Mouse (Mus musculus): ENCODE data around the gene Plk3. TPM values are rescaled to one million over a fixed set of nuclear protein-coding genes. Genes with fewer than 3 reads are reported as not detected.

Gene Plk3
- polyA plus RNA-seq, 1 experiment from 2014 or later, result 19.1 TPM

DNA sequence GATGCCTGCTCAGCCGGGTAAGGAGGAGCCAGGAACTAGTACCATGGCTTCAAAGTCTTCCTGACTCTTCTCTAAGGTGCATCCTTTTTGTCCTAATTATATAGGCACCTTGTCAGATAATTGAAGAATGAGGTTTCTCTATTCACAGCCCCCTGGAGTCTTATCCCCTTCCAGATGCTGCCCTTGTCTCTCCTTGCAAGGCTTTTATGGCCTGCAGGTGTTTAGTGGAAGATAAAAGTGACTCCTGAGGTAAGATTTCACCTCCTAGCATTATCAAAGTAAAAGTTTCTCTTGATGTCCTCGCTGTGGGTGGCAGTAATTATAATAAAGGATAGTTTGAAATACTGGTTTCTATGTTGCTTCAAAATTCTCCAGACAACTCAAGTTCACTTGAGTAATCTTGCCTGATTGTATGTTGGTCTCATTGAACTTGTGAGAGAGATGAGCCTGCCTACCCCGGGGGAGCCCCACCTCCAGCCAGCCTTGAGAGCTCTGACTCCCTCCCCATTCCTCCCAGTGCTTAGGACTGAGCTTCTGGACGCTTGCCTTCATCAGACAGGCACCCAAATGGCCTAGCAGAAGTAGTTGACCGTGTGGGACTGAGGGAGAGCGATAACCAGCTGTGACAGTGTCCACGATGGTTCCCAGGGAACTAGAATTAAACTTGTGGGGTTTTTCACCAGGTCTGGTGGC, 45.7 kb downstream of the Plk3 start:
- peaks cover 5% of the 10 kb centered on the region; the same call in 1 of the 2 replicates for H3K36me3 ChIP-seq (ENCODE audit: control insufficient read depth, insufficient read depth, low read length)
- no peaks in the 10 kb centered on the region for H3K9me3 ChIP-seq (ENCODE audit: control insufficient read depth, low read length)
- H3K4me1 ChIP-seq (ENCODE audit: control insufficient read depth, insufficient read depth, low read length), result no peaks in the 10 kb centered on the region
- WGBS, result 64% methylated on average over 7 of the region's 7 CpGs
- H3K9ac ChIP-seq (replicated peaks; ENCODE audit: low read depth, low read length), result no peak overlapping the region
- H3K27ac ChIP-seq (ENCODE audit: low read depth, low read length), result no peak overlapping the region
- H3K4me2 ChIP-seq (ENCODE audit: low read depth, low read length), result no peak overlapping the region
- H3K4me3 ChIP-seq (ENCODE audit: low read depth, low read length), result no peak overlapping the region
- no peak for ATAC-seq (ENCODE audit: low read depth)
- H3K27me3 ChIP-seq (ENCODE audit: control insufficient read depth, insufficient read depth, low read length), result no peaks in the 10 kb centered on the region

Small RNAs within 50 kb of the gene (microRNA-seq; reads per million reads assigned to microRNA genes)
- not detected for gene Gm22398

Other genes starting within 250 kb of the Plk3 start
- 56.0 and 59.0 TPM in 2 replicates for gene Urod, start 139.6 kb downstream of the Plk3 start, polyA plus RNA-seq (2014; fragmentation: Nextera tagmentation; extraction: Ambion mirVana)
- gene Hectd3, start 138.6 kb downstream of the Plk3 start, polyA plus RNA-seq (2014; fragmentation: Nextera tagmentation; extraction: Ambion mirVana), result 19.3 and 22.6 TPM in 2 replicates
- gene Eif2b3, start 114.6 kb downstream of the Plk3 start, polyA plus RNA-seq (2014; fragmentation: Nextera tagmentation; extraction: Ambion mirVana), result 54.6 and 54.9 TPM in 2 replicates
- 5.6 and 6.4 TPM in 2 replicates for gene Ptch2, start 37.9 kb downstream of the Plk3 start, polyA plus RNA-seq (2014; fragmentation: Nextera tagmentation; extraction: Ambion mirVana)
- 2.7 and 3.9 TPM in 2 replicates for gene Btbd19, start 8.2 kb downstream of the Plk3 start, polyA plus RNA-seq (2014; fragmentation: Nextera tagmentation; extraction: Ambion mirVana)
- not detected in 2 replicates for gene Tctex1d4, start 7.2 kb downstream of the Plk3 start, polyA plus RNA-seq (2014; fragmentation: Nextera tagmentation; extraction: Ambion mirVana)
- 549 and 599 TPM in 2 replicates for gene Rps8, start 22.3 kb upstream of the Plk3 start, polyA plus RNA-seq (2014; fragmentation: Nextera tagmentation; extraction: Ambion mirVana)
- gene Kif2c, start 48.7 kb upstream of the Plk3 start, polyA plus RNA-seq (2014; fragmentation: Nextera tagmentation; extraction: Ambion mirVana), result 3.5 and 6.0 TPM in 2 replicates
- 6.4 and 7.3 TPM in 2 replicates for gene Tmem53, start 118.0 kb upstream of the Plk3 start, polyA plus RNA-seq (2014; fragmentation: Nextera tagmentation; extraction: Ambion mirVana)
- gene Armh1, start 118.2 kb upstream of the Plk3 start, polyA plus RNA-seq (2014; fragmentation: Nextera tagmentation; extraction: Ambion mirVana), result 0.46 and 0.86 TPM in 2 replicates

Measured in neural tube, embryonic 14.5 days (tissue).